In the genomic region with DNA sequence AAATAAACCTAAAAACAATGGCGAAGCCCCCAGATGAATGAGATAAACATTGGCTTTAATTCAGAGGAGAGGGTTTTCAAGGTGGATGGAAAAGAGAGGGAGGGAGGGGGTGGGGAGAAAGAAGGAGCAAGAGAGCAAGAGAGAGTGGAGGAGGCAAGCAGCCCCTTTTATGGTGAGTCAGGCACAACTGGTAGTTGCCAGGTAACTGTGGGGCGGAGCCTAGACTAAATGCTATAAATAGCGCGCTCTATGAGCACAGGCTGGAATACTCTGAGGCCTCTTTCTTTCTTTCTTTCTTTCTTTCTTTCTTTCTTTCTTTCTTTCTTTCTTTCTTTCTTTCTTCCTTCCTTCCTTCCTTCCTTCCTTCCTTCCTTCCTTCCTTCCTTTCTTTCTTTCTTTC, we compare ENCODE assay signal across 7 mouse cellular contexts.
A peak's percentile ranks its signal among the peaks of the same experiment; 100 is the strongest.
DNase-seq lines count a peak whose midpoint lies in the region; ATAC-seq and TF ChIP-seq lines count a peak whose summit lies in the region.
"Not testable (repeated sequence)": the region's sequence is repeated elsewhere in the genome, so short reads cannot be mapped to it uniquely, and the experiment has no call there.

No protein-coding gene starts in this region.

- not testable (repeated sequence) for H3K9me3 ChIP-seq in heart, embryonic 12.5 days (replicated peaks); limb, embryonic 14.5 days (ENCODE audit: control insufficient read depth, low read length); liver, embryonic 13.5 days (replicated peaks); stomach, postnatal 0 days (ENCODE audit: control insufficient read depth, low read length)

- 0 out of 2 replicates have a peak, but pooled peaks have one; percentile 64 for ATAC-seq in heart, embryonic 12.5 days (ENCODE audit: insufficient number of reproducible peaks, low FRiP score)
- ATAC-seq in limb, embryonic 14.5 days (ENCODE audit: low FRiP score, low read depth); stomach, postnatal 0 days (ENCODE audit: low FRiP score, low TSS enrichment): not testable (repeated sequence)
- ATAC-seq in liver, embryonic 13.5 days (ENCODE audit: low read depth), result 0 out of 2 replicates have a peak, but pooled peaks have one; percentile 51

- not testable (repeated sequence) for H3K4me3 ChIP-seq in heart, embryonic 12.5 days; limb, embryonic 14.5 days (replicated peaks; ENCODE audit: low read length); liver, embryonic 13.5 days (replicated peaks); stomach, postnatal 0 days (ENCODE audit: low read depth, low read length)

- TF ChIP-seq CTCF in stomach, postnatal 0 days (IDR thresholded peaks at IDR 0.05; ENCODE audit: low read depth), result not testable (repeated sequence)

- not testable (repeated sequence) for H3K27me3 ChIP-seq in heart, embryonic 12.5 days (replicated peaks); limb, embryonic 14.5 days (ENCODE audit: control insufficient read depth, insufficient read depth, low read length); liver, embryonic 13.5 days; stomach, postnatal 0 days (ENCODE audit: control insufficient read depth, insufficient read depth, low read length)

- TF ChIP-seq POLR2A in limb, embryonic 14.5 days (IDR thresholded peaks at IDR 0.05; ENCODE audit: borderline replicate concordance, extremely low read depth, insufficient read depth, insufficient read length), result not testable (repeated sequence)

- H3K27ac ChIP-seq in heart, embryonic 12.5 days (ENCODE audit: poor library complexity, severe bottlenecking); limb, embryonic 14.5 days (replicated peaks; ENCODE audit: low read depth, low read length); liver, embryonic 13.5 days; stomach, postnatal 0 days (replicated peaks): not testable (repeated sequence)

- TF ChIP-seq EP300 in stomach, postnatal 0 days (optimal IDR thresholded peaks at IDR 0.05), result not testable (repeated sequence)

- H3K4me2 ChIP-seq in heart, embryonic 12.5 days; limb, embryonic 14.5 days (replicated peaks; ENCODE audit: low read depth, low read length, severe bottlenecking); liver, embryonic 13.5 days; stomach, postnatal 0 days (replicated peaks; ENCODE audit: low read depth): not testable (repeated sequence)

- DNase-seq in ES-CJ7 (ENCODE audit: low read depth, low spot score) (peak; percentile 19), R1 (ENCODE audit: low read depth, low spot score) (peak; percentile 75)
- peak; percentile 4 for DNase-seq in c-Kit-positive CD71-positive TER-119-negative erythroid progenitor cells, embryonic 14.5 days (ENCODE audit: low read depth)
- peak; percentile 28 for DNase-seq in limb, embryonic 14.5 days (ENCODE audit: low spot score)
- not testable (repeated sequence) for DNase-seq in liver, embryonic 13.5 days
- DNase-seq in stomach, postnatal 0 days (ENCODE audit: low spot score), result peak; percentile 19

- not testable (repeated sequence) for H3K36me3 ChIP-seq in heart, embryonic 12.5 days; limb, embryonic 14.5 days (ENCODE audit: control insufficient read depth, insufficient read depth, low read length); liver, embryonic 13.5 days; stomach, postnatal 0 days (ENCODE audit: control insufficient read depth, insufficient read depth, low read length)

- WGBS in heart, embryonic 12.5 days, result 86% methylated on average over 4 of the region's 4 CpGs
- 77% methylated on average over 4 of the region's 4 CpGs for WGBS in limb, embryonic 14.5 days
- 86% methylated on average over 4 of the region's 4 CpGs for WGBS in liver, embryonic 13.5 days (ENCODE audit: insufficient replicate concordance)
- WGBS in stomach, postnatal 0 days, result 80% methylated on average over 4 of the region's 4 CpGs

- H3K9ac ChIP-seq in heart, embryonic 12.5 days; limb, embryonic 14.5 days (ENCODE audit: low read depth, low read length, severe bottlenecking); liver, embryonic 13.5 days; stomach, postnatal 0 days (ENCODE audit: low read length): not testable (repeated sequence)

- not testable (repeated sequence) for H3K4me1 ChIP-seq in heart, embryonic 12.5 days (replicated peaks); limb, embryonic 14.5 days (ENCODE audit: control insufficient read depth, insufficient read depth, low read length); liver, embryonic 13.5 days (replicated peaks); stomach, postnatal 0 days (replicated peaks; ENCODE audit: control insufficient read depth, insufficient read depth)
